Mouse (Mus musculus) right cerebral cortex, postnatal 25 days (tissue): ENCODE data around the gene Vangl2.
A peak's percentile ranks its signal among the peaks of the same experiment; 100 is the strongest.

Experiments used
- DNase-seq: peaks from one replicate; pipeline ENCODE4 v3.0.0; 2022

The Vangl2 gene

DNA sequence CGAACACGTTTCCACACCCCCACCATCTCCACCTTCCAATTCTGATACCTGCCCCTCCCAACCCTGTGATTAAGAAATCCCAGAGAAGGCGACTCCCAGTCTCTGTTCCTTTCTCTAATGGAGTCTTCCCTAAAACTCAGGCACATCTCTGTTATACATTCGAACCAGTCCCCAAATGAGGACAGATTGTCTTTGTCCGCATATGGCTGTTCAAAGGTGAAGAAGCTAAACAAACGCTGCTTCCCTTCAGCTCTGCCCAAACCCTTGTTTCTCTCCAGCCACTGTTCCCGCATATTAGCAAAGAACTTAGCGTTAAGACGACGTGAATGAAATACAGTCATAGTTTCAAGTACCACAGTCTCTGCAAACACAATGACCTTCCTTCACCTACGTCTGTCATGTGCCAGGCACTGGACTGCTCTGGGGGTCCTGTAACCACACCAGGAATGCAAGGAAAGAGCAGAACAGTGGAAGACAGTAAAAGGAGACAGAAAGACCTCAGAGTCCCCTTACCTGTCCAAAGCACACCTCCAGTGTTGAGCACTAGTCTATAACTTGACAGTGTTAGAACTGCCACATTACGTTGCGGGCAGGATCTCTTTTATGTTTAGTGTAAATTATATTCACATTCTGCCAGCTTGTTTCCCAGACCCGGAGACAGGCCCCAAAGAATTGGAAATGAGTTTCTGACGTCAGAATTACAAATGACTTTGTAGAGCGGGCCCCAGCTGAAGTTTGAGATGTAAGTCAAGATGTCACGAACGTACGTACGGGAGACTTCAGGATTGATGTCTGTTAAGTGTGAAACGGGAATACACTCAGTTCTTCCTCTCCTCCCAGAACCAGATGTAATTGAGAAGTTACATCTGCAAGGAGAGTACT, at the start of gene Vangl2:
TSS of gene Vangl2 (minus strand) at position 51 of the 882 bp plus-strand sequence.
- DNase-seq = no peak

DNA sequence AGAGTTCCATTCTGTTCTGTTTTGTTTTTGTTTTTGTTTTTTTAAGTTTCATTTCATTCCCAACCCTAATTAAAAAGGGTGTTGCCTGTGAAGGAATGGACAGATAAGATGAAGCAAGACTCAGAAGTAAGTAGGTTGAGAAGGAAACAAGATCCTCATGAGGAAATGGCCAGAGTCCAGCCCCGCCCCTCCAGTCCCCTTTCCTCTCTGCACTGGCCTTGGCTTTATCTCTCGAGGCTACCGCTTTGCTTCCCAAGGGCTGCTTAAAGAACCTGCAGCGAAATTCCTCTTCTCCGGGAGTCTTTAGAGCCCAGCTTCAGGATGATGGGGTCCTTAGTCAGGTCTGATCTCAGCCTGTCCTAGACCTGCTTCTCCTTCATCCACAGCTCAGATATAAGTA, 49.7 kb upstream of the Vangl2 start:
- no peak for DNase-seq

- no peak for DNase-seq
Measured at GRCm38 (mm10) chr1:172072604-172073003, 44.4 kb upstream of the Vangl2 start.

DNA sequence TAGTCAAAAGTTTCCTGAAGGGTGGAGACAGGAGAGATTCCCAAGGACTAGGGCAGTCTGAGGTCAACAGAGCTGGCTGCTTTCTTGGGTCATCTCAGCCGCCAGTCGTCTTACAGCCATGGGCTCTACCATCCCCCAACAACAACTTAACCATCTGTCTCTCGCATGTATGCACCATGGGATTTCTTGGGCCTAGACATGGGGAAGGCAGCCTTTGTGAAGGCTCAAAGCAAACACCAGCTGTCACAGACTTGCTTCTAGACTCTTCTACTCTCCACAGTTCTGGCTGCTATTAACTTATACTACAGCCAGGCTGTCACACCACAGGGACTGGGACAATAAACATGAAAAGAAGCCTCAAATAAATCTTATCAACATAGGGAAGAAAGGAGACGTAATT, 43.3 kb upstream of the Vangl2 start:
- DNase-seq = no peak

GRCm38 (mm10) chr1:172070227-172070626, 42.0 kb upstream of the Vangl2 start:
- no peak for DNase-seq

DNA sequence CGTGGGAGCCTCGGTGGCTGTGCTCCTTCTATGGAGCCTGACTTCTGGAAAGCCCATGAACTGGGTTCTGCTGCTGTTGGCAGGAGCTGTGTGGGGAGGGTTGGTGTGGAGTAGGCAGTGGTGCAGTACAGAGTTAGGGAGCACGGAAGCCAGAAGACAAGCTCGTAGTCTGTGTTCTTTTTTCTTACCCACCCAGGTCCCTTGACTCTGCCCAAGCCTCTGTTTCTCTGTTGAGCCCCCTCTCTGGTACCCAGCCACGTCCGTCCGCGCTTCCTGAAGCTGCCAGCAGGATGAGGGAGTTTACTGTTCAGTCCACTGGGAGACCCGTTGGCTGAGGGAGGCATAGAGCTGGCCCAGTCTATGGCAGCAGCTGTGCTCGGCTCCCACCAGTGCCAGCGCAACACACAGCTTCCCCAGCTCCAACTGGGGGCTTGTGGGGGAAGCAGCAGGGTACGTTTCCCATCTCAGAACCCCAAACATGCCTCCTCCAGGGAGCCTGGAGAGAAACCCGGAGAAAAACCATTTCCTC, 36.4 kb upstream of the Vangl2 start:
- peak; percentile 28 for DNase-seq

- no peak for DNase-seq
Measured at GRCm38 (mm10) chr1:172063291-172064023, 35.2 kb upstream of the Vangl2 start.

- no peak for DNase-seq
Measured at GRCm38 (mm10) chr1:172062101-172062500, 33.9 kb upstream of the Vangl2 start.

GRCm38 (mm10) chr1:172061217-172061616, 33.0 kb upstream of the Vangl2 start:
- no peak for DNase-seq

DNA sequence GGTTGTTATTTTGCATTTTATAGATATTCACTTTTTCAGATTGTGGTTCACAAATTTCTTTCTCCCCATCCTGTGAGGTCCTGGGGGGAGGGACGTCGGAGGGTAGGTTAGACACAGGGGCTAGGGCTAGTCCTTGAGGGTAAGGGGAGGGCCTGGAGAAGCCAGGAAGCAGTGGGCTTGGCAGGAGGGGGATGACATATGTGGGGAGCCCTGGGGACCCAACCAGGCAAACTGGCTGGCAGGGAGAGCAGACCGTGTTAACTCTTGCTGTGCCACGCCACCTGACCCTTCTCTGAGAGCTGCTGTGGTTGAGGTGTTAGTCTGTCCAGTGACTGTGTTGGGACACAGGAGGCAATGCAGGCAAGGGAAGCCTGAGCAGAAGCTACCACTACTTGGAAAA, 32.4 kb upstream of the Vangl2 start:
- no peak for DNase-seq

DNA sequence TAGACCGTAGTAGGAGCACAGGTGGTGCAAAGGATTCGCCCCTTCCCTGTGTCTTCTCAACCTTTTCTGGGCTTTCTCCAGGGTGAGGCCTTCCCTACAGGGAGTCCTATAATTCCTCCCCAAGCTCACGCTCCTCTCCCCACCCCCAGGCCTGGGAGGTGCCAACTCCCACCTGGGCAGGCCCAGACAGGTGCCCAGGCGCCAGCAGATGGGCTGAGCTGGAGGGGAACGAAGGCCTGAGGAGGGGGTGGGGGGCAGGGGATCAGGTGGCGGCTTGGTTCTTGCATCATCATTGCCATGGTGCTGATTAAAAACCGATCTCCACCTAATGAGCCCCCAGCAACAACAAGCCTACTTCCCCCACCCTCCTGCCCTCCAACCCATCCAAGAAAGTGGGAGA, 30.6 kb upstream of the Vangl2 start:
- DNase-seq = no peak

GRCm38 (mm10) chr1:172058321-172058720, 30.1 kb upstream of the Vangl2 start:
- DNase-seq = no peak

DNA sequence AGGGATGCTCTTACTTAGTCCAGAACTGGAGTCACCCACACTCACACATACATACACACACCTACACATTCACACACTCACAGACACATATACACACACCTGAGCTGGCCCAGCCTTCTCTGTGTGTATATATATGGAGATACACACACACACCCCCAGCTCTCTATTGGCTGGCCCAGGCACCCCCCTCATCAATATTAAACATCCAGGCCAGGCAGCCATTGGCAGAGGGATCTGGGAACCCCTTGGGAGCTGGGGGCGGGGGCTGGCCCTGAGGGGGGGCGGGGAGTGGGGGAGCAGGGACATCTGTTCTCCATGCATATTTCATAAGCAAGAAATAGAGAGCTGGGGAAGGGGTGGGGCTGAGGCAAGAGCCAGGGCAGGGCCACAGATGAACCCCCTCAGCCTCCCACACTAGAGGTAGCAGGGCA, 29.3 kb upstream of the Vangl2 start, which contains the start of gene Nhlh1:
TSS of gene Nhlh1 (minus strand) at position 83 of the 431 bp plus-strand sequence.
- no peak for DNase-seq

GRCm38 (mm10) chr1:172056251-172056650, 28.0 kb upstream of the Vangl2 start:
- DNase-seq = no peak

- peak; percentile 38 for DNase-seq
Measured at GRCm38 (mm10) chr1:172053541-172054440, 25.5 kb upstream of the Vangl2 start.

- no peak for DNase-seq
Measured at GRCm38 (mm10) chr1:172052766-172053279, 24.6 kb upstream of the Vangl2 start.

GRCm38 (mm10) chr1:172049131-172049782, 21.0 kb upstream of the Vangl2 start:
- DNase-seq = no peak

DNA sequence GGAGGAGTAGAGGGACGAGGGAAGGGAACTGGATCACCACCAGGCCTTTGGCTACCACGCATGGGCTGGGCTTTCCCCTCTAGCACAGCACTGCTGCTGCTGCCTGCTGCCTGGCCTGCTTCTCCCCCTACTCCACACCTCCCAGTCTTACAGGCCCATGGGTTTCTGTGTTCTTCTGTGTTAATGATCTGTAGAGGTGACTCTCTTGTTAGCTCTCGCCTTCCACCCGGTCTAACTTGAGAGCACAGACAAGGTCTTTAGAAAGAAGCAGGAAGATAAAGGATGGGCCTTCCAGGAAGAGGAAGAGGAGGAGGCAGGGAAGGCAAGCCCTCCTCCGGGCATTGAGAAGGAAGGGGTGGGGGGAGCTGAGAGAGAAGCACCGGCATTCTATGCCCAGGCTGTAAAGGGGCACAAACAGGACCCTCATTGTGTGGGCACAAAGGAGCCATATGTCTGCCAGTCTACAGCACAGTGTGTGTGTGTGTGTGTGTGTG, 20.0 kb upstream of the Vangl2 start:
- DNase-seq = no peak

DNA sequence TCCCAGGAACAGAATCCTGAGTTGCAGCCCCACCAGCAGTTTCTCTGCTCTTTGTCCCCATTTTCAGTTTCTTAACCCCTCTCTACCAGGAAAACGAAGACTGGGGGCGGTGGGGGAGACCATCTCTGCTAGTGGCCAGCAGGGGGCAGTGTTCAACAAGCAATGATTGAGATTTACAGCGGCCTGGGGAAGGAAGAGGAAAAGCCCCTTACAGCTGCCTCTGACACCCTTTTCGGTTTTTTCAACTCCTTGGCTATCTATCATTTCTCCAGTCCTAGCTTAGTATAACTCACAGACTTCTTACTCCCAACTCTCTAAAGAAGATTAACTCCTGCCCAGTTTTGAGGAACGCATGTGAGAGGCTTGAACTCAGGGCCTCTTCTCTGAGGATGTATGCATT, 18.7 kb upstream of the Vangl2 start:
- DNase-seq = peak; percentile 48

- DNase-seq = no peak
Measured at GRCm38 (mm10) chr1:172046410-172046809, 18.2 kb upstream of the Vangl2 start.

- DNase-seq = no peak
Measured at GRCm38 (mm10) chr1:172029914-172030313, 1.7 kb upstream of the Vangl2 start.

DNA sequence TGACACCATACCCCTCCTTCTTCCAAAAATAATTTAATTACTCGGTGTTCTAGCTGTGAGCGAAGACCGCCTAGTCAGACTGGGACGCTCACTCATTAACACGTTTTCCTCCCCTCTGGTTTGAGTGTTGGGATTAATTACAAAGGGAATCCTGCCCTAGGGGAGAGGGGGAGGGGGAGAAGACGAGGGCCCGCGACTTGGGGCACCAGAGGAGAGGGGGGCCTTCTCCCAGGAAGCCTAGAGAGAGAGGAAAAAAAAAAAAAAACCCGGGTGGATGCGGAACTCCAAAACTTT, 488 bp downstream of the Vangl2 start:
- DNase-seq = no peak
